Mouse (Mus musculus) neural tube, embryonic 12.5 days (tissue): ENCODE measurements around the gene Actr8. TPM values are rescaled to one million over a fixed set of nuclear protein-coding genes. Genes with fewer than 3 reads are reported as not detected.
A peak's percentile ranks its signal among the peaks of the same experiment; 100 is the strongest.

Source experiments
- ATAC-seq: fragments of 200-750 bp; cut with Nextera tagmentation; 2 replicates; pipeline ENCODE4 v1.8.0; 2017; ENCODE audit warnings: low read depth, mild to moderate bottlenecking, moderate TSS enrichment, moderate library complexity; ENCODE audit not compliant: low FRiP score
- H3K27ac ChIP-seq: fragments of 300-500 bp; sonication (generic); 2 replicates; pipeline ENCODE4 v1.5.1; 2016
- H3K27me3 ChIP-seq: fragments of 300-500 bp; sonication (generic); replicated peaks from 2 replicates; pipeline ENCODE4 v1.6.1; 2016; ENCODE audit warnings: mild to moderate bottlenecking
- H3K36me3 ChIP-seq: fragments of 300-500 bp; sonication (generic); 2 replicates; pipeline ENCODE4 v1.6.1; 2016; ENCODE audit warnings: mild to moderate bottlenecking
- H3K4me1 ChIP-seq: fragments of 300-500 bp; sonication (generic); 2 replicates; pipeline ENCODE4 v1.6.1; 2016
- H3K4me2 ChIP-seq: fragments of 300-500 bp; sonication (generic); replicated peaks from 2 replicates; pipeline ENCODE4 v1.6.1; 2016; ENCODE audit warnings: mild to moderate bottlenecking
- H3K4me3 ChIP-seq: fragments of 300-500 bp; sonication (generic); 2 replicates; pipeline ENCODE4 v1.5.1; 2016
- H3K9ac ChIP-seq: fragments of 300-500 bp; sonication (generic); 2 replicates; pipeline ENCODE4 v1.6.1; 2016; ENCODE audit warnings: mild to moderate bottlenecking
- H3K9me3 ChIP-seq: fragments of 300-500 bp; sonication (generic); 2 replicates; pipeline ENCODE4 v1.6.1; 2016; ENCODE audit warnings: mild to moderate bottlenecking
- whole genome bisulfite sequencing: fragments of 180-500 bp; shearing (Covaris S2); methylation state at CpG from one replicate; pipeline ENCODE4 v1.1.7; 2016; 5-methylcytosine and 5-hydroxymethylcytosine counted together
- polyA plus RNA-seq: library from polyadenylated mRNA; unstranded; fragments of >200 nt; fragmentation: Nextera tagmentation; extraction: Ambion mirVana; gene quantifications from 2 replicates; pipeline ENCODE4 v1.2.1, GENCODE M21; 2016

The Actr8 gene
- polyA plus RNA-seq, 1 experiment from 2014 or later: 94.9 TPM

DNA sequence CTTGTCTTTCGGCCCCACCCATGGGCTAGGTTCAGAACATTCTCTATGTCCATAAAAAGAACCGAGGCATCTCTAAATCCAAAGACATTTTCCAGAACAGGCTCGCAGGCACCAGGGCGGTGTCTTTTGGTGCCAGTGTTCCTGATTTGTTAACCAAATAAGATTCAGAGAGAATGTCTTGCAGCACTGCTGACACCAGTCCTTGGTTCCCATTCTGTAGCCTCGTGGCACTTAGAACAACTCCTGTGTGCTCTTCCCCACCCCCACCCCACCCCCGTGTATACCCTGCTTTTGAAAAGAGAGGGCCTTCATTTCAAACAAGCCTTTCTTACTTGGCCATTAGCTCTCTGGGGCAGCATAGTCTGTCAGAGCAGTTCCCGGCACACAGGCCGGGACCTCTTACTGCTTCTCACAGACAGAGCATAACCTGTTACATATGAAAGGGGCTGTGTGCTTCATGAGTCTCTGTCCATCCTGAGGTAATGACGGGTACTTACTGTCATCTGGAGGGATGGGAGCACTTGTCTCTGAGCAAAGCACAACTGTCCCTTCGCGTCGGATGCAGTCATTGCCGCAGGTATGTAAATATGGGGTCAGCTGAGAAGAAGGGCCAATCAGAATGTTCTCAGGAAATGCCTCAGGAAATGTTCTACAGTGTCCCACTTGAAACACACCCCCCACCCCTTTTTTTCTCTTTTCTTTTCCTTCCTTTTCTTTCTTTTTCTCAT, 20.8 kb downstream of the Actr8 start:
- Histone ChIP-seq H3K27ac (no peak overlapping the region), H3K9me3 (no peaks in the 10 kb centered on the region), H3K4me2 (no peak overlapping the region), H3K9ac (no peak overlapping the region), H3K36me3 (peaks cover 37% of the 10 kb centered on the region), H3K4me1 (no peaks in the 10 kb centered on the region), H3K27me3 (no peaks in the 10 kb centered on the region), H3K4me3 (no peak overlapping the region)
- ATAC-seq: no peak; the same call in 1 of the 2 replicates
- WGBS: 76% methylated on average over 13 of the region's 13 CpGs

DNA sequence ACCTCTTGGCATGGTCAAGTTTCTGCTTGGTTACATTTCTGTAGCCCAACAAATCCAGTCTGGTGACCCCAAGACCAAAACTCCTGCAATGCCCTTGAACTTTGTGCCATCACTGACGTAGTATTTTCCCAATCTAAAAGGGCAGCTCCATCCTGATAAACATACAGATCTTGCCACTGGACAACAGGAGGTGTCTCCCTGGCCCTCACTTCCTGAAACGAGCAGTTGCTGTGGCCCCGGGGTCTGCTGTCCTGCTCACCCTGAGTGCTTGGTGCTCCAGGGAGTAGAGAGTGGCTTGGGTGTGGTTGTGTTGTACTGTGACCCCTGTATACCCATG, 21.3 kb downstream of the Actr8 start:
- no peak overlapping the region for H3K4me2 ChIP-seq
- 92% methylated on average over 3 of the region's 3 CpGs for WGBS
- H3K4me1 ChIP-seq: no peaks in the 10 kb centered on the region
- ATAC-seq: no peak
- no peaks in the 10 kb centered on the region for H3K27me3 ChIP-seq
- no peak overlapping the region for H3K27ac ChIP-seq
- H3K9me3 ChIP-seq: no peaks in the 10 kb centered on the region
- no peak overlapping the region for H3K9ac ChIP-seq
- peaks cover 32% of the 10 kb centered on the region for H3K36me3 ChIP-seq
- no peak overlapping the region for H3K4me3 ChIP-seq

GRCm38 (mm10) chr14:30008733-30009575, 30.8 kb downstream of the Actr8 start, which contains the start of the genes Il17rb and Chdh:
Il17rb (minus strand) TSS chr14:30008896.
Chdh (plus strand) TSS chr14:30009023.
- H3K27ac ChIP-seq: no peak within 1 kb of the TSS
- H3K4me2 ChIP-seq: peak within 1 kb of the TSS; percentile 86
- H3K4me3 ChIP-seq: peak within 1 kb of the TSS; percentile 36
- WGBS: 10% methylated on average over 53 of the region's 54 CpGs
- H3K9me3 ChIP-seq: no peaks in the 10 kb centered on the region
- H3K9ac ChIP-seq: peak within 1 kb of the TSS; percentile 40; the same call in 1 of the 2 replicates
- 0 out of 2 replicates have a peak, but pooled peaks have one; percentile 21 for ATAC-seq
- peaks cover 6% of the 10 kb centered on the region for H3K4me1 ChIP-seq
- H3K36me3 ChIP-seq: no peaks in the 10 kb centered on the region
- H3K27me3 ChIP-seq: peaks cover 29% of the 10 kb centered on the region

GRCm38 (mm10) chr14:30009864-30010560, 31.9 kb downstream of the Actr8 start:
- H3K9me3 ChIP-seq: no peaks in the 10 kb centered on the region
- no peak overlapping the region for H3K4me2 ChIP-seq
- peaks cover 6% of the 10 kb centered on the region for H3K4me1 ChIP-seq
- WGBS: 80% methylated on average over 10 of the region's 10 CpGs
- H3K36me3 ChIP-seq: no peaks in the 10 kb centered on the region
- no peak overlapping the region for H3K9ac ChIP-seq
- ATAC-seq: no peak
- no peak overlapping the region for H3K27ac ChIP-seq
- H3K27me3 ChIP-seq: peaks cover 29% of the 10 kb centered on the region
- no peak overlapping the region for H3K4me3 ChIP-seq

- peaks cover 6% of the 10 kb centered on the region for H3K4me1 ChIP-seq
- ATAC-seq: no peak
- no peak overlapping the region for H3K4me3 ChIP-seq
- no peak overlapping the region for H3K4me2 ChIP-seq
- WGBS: 81% methylated on average over 10 of the region's 10 CpGs
- no peaks in the 10 kb centered on the region for H3K36me3 ChIP-seq
- no peak overlapping the region for H3K9ac ChIP-seq
- no peaks in the 10 kb centered on the region for H3K9me3 ChIP-seq
- H3K27ac ChIP-seq: no peak overlapping the region
- peaks cover 29% of the 10 kb centered on the region for H3K27me3 ChIP-seq
Measured at GRCm38 (mm10) chr14:30011886-30012560, 33.9 kb downstream of the Actr8 start.

GRCm38 (mm10) chr14:30014487-30014886, 36.4 kb downstream of the Actr8 start:
- H3K27ac ChIP-seq: no peak overlapping the region
- H3K27me3 ChIP-seq: peaks cover 12% of the 10 kb centered on the region
- H3K4me3 ChIP-seq: no peak overlapping the region
- ATAC-seq: no peak
- no peak overlapping the region for H3K4me2 ChIP-seq
- WGBS: 61% methylated on average over 10 of the region's 10 CpGs
- no peaks in the 10 kb centered on the region for H3K9me3 ChIP-seq
- H3K9ac ChIP-seq: no peak overlapping the region
- no peaks in the 10 kb centered on the region for H3K36me3 ChIP-seq
- H3K4me1 ChIP-seq: no peaks in the 10 kb centered on the region

DNA sequence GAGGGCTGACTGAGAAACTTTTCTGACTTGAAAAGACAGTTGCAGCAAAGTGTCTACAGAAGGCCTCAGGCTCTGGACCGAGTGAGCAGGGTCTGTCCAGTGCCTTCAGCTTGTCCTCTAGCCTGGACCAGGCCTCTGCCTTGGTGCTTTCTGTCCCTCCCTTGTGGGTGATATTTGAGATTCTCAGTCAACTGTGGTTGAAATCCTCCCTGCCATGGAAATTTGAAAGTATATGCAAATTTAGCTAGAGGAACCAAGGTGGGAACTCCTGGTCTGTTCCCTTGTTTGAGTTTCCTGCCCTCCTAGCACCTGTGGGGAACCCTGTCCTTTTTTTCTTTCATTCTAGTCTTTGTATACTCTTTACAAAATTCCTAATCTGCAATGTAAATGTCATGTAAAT, 36.9 kb downstream of the Actr8 start:
- Histone ChIP-seq H3K9ac (no peak overlapping the region), H3K4me2 (no peak overlapping the region), H3K4me3 (no peak overlapping the region), H3K9me3 (no peaks in the 10 kb centered on the region), H3K36me3 (no peaks in the 10 kb centered on the region), H3K27ac (no peak overlapping the region), H3K4me1 (no peaks in the 10 kb centered on the region), H3K27me3 (peaks cover 7% of the 10 kb centered on the region; the same call in 1 of the 2 replicates)
- 69% methylated on average over 1 of the region's 1 CpGs for WGBS
- ATAC-seq: no peak

GRCm38 (mm10) chr14:30016666-30017065, 38.5 kb downstream of the Actr8 start:
- Histone ChIP-seq H3K4me2 (no peak overlapping the region), H3K4me3 (no peak overlapping the region), H3K4me1 (no peaks in the 10 kb centered on the region), H3K27me3 (no peaks in the 10 kb centered on the region), H3K27ac (no peak overlapping the region), H3K36me3 (no peaks in the 10 kb centered on the region), H3K9me3 (no peaks in the 10 kb centered on the region), H3K9ac (no peak overlapping the region)
- 90% methylated on average over 5 of the region's 5 CpGs for whole genome bisulfite sequencing
- ATAC-seq: no peak

- Histone ChIP-seq H3K4me1 (no peaks in the 10 kb centered on the region), H3K9me3 (no peaks in the 10 kb centered on the region), H3K4me2 (no peak overlapping the region), H3K4me3 (no peak overlapping the region), H3K9ac (no peak overlapping the region), H3K27ac (no peak overlapping the region), H3K27me3 (no peaks in the 10 kb centered on the region), H3K36me3 (no peaks in the 10 kb centered on the region)
- 86% methylated on average over 8 of the region's 8 CpGs for WGBS
- no peak for ATAC-seq
Measured at GRCm38 (mm10) chr14:30017794-30018462, 39.8 kb downstream of the Actr8 start.

- H3K4me1 ChIP-seq: no peaks in the 10 kb centered on the region
- no peak overlapping the region for H3K9ac ChIP-seq
- no peaks in the 10 kb centered on the region for H3K9me3 ChIP-seq
- ATAC-seq: no peak
- H3K27me3 ChIP-seq: no peaks in the 10 kb centered on the region
- H3K4me3 ChIP-seq: no peak overlapping the region
- no peaks in the 10 kb centered on the region for H3K36me3 ChIP-seq
- H3K27ac ChIP-seq: no peak overlapping the region
- 94% methylated on average over 4 of the region's 4 CpGs for WGBS
- H3K4me2 ChIP-seq: no peak overlapping the region
Measured at GRCm38 (mm10) chr14:30018463-30018801, 40.3 kb downstream of the Actr8 start.

DNA sequence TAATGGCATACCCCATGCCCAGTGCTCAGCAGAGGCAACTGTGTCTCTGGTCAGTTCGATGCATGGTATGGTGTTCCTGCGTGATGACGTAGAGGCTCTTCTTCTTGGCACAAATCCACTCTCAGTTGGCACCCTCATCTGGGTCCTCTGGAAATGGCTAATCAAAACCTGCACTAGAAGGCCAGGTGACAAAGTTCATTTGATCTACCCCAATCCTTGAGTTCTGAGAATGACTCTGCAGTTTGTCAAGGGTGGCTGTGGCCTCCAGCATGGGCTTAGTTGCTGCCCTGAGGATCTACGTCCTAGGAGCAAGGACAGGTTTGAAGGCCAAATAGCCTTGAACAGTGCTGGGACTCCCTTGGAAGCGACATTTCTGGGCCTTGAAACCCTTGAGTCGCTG, 40.7 kb downstream of the Actr8 start:
- Histone ChIP-seq H3K27ac (no peak overlapping the region), H3K9me3 (no peaks in the 10 kb centered on the region), H3K4me1 (no peaks in the 10 kb centered on the region), H3K27me3 (no peaks in the 10 kb centered on the region), H3K9ac (no peak overlapping the region), H3K4me3 (no peak overlapping the region), H3K36me3 (no peaks in the 10 kb centered on the region), H3K4me2 (no peak overlapping the region)
- 93% methylated on average over 6 of the region's 6 CpGs for WGBS
- ATAC-seq: no peak
